Mouse (Mus musculus) cerebellum, postnatal 14 days (tissue): ENCODE data around the gene Mier1.
A peak's percentile ranks its signal among the peaks of the same experiment; 100 is the strongest.

Source experiments
- DNase-seq, 2 experiments: peaks; one replicate each; pipeline ENCODE4 v3.0.0; 2021; ENCODE audit warnings: mixed read lengths in 2 of 2

Mier1 gene

DNA sequence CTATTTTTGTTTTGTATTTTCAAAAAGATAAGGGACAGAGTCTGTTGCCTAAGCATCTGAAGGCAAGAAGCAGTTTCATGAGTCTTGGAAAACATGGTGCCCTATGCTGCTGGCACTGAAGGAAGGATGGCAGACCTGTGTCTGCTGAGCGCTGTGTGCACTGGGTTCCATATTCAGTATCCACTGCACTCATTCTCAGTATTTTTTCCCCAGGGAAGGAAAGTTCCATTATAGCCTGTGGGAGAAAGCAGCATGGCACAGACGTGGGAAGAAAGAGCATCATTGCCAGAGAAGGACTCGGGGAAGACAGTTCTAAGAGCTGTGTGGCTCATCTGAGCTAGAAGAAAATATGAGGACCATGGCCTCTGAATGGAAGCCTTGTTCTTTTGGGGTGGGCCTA is 57.1 kb downstream of the Mier1 start:
- no peak for DNase-seq

- no peak for DNase-seq
Measured at GRCm38 (mm10) chr4:103173507-103173906, 59.3 kb downstream of the Mier1 start.

- DNase-seq: peak; percentile 16 to 33
Measured at GRCm38 (mm10) chr4:103174001-103174400, 59.8 kb downstream of the Mier1 start.

DNA sequence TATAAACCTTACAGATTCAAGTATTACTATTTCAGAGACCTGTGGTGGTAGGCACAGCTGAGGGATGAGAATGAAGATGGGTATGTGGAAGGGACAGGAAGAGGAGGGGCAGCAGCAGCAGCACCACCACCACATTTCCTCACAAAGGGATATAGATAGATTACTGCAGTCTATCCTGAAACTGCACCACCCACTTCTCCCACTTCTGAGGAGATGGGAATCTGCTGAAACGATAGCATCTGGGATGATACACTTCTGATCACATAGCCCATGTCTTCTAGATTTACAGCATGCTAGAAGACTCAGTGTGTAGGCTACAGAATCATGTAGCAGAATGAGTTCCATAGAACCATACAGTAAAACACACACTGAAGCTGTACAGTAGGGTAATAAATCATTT is 63.5 kb downstream of the Mier1 start:
- no peak for DNase-seq

DNA sequence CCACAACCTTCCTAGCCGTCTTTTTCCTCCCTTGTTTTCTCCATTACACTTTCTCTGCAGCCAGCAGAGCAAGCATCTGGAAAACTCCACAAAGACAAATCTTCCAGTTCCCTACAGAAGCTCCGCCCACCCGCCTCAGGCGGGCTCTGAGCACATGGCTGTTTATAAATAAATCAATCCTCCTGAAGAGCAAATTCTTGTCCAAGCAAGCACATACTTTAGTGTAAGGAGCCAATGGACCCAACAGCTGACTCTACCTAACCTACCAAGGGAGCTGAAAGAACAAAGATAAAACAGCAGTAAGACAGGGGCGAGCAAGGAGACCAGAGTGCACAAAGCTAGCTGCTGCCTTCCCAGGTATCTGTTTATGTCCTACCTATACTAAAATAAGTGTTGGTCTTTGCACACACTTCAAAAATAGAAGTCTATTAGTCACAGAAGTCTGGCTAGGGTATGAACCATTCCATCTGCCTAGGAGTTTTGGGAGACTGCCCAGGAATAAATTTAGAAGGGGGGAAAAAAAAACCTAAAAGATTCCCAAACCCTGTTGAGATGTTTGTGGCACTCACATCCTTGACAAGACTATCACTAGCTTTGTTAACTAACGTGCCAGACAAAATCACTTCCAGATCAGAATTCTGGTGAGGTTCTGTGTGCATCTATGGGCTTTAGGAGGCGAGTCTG is 64.6 kb downstream of the Mier1 start:
- DNase-seq: no peak

DNA sequence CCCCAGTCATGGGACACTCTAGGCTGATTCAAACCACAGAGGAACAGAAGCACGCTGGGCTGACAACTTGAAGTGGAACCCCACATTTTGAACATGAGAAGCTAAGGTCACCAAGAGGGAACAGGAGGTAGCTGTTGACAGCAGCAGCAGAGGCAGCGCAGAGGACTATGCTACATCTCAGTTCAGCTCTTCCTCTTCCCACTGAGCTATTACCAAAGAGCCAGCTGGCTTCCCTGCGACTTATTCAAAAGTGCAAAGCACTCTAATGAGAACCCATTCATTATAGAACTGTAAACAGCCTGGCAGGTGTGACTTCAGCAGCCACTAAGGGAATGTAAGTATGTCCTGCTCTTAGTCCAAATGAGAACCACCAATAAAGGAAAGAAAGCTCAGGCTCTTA is 65.4 kb downstream of the Mier1 start:
- no peak for DNase-seq

DNA sequence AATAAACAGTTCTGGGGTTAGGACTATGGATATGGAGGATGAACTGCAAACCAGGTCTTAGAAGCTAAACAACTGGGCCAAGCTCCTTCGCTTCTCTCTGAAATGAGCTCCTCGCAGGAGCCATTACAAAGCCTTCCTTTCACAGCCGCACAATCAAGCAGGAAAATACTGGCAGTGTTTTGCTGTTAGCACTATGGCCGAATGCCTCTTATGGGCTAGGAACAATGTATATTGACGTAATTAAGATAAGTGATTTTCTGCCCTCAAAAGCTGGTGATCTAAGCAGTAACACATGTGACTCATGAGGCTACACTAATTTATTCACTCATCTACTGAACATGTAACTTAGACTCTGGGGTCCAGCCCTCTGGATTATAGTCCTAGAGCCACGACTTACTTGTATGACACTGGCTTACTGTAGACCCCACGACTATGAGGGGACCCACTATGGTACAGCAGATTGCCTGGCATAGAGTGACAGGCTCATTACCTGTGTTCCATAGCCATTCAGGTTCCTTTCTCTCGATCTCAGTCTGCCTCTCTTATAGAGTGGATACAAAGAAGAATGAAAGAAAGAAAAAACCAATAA is 66.2 kb downstream of the Mier1 start:
- no peak for DNase-seq

DNA sequence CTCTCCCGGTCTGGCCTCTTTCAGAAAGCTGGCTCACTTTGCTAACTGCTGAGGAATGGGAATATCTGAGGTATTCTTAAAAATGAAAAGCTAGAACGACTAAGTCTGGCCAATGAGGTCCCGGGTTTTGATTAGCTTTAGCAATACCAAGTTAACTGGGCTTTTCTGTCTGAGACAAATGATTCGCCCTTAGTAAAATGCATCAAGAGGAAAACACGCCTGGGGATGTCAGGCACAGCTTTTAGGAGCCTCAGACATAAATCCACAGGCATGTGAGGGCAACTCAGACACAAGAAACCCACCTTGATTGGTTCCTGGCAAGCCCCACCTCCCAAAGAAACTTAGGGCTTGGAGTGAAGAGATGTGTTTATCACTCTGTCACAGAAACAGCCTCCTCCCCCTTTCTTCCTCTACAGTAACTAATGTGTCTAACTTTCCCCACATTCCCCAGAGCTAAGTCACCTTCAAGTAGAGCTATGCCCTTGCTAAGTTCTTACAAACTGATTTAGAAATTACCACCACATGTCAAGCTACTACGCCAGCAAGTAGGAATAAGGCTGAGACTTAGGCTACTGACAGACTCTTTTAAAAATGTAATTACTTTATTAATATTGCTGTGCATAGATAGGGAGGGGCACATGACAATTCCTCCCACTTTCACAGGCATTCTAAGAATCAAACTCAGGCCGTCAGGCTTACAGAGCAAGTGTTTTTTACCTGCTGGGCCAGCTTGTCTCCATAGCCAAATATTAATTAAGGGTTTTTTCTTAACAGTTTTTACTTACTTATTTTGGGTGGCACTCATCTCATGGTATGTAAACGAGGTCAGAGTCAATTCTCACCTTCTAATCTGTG is 74.8 kb downstream of the Mier1 start:
- no peak for DNase-seq

DNA sequence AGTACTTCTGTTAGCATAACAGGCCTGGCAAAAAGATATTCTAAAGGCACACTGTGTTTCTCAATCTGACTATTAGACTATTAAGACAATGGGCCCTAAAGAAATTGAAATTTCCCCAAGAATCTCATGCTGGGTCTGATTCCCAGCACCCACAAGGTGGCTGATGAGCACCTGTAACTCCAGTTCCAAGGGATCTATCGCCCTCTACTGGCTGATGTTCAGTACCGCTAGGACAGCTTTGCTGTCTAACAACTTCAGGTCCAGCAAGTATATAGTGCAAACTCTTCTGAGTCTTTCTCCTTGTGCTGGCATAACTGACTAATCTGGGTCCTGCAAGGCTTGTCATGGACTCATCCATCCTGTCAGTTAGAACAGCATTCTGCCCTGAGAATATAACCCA is 78.2 kb downstream of the Mier1 start:
- no peak for DNase-seq

DNA sequence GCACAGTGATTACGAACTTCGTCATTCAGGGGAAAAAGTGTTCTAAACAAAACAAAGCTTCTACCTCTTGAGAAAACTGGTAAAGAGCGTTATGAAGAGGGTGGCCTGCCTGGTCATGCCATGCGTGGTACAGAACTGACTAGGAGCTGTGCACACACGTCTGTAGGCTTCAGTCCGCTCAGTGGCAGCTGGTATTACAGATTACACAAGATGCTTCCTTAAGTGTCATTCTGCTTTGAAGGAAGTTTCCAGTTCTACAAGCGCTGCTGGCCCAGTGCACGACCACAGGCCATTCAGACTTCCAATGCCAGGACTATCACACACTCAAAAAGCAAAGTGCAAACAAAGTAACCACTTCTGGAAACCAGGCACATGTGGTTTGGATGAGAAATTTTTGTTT is 83.2 kb downstream of the Mier1 start:
- no peak for DNase-seq

DNA sequence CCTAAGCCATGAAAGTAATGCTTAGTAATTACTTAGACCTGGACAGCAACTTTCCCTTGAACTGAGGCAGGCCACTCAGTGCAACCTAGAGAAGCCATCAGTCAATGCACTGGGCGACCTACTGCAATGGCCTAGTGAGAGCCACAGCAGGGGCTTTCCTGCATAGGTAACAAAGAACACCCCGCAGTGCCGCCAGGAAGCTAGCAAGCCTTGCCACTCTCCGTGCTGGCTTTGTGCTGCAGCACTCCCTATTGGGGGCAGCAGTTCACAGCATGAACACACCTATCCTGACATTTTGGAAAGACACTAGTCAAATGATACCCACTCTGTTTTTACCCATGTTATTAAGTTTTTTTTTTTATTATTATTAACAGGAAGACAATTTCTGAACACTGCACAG is 84.9 kb downstream of the Mier1 start:
- no peak for DNase-seq

- DNase-seq: peak; percentile 24 to 36
Measured at GRCm38 (mm10) chr4:103200046-103200445, 85.9 kb downstream of the Mier1 start.

GRCm38 (mm10) chr4:103203646-103204045 is 89.5 kb downstream of the Mier1 start:
- DNase-seq: no peak

DNA sequence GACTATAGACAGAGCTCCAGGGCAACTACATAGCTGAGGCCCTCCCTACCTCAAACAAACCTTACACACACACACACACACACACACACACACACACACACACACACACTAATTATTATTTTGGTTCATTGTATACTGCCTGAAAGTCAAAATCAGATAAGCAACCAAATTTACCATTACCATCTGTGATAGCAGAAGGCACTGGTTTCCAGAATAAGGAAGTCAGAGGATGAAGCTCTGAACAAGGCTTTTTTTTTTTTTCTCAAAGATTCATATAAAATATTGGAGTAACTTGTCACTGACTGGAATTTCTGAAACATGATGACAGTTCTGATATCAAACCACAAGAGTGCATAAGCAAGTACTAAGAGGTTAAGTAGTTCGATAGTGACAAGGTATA is 94.4 kb downstream of the Mier1 start:
- DNase-seq: no peak

DNA sequence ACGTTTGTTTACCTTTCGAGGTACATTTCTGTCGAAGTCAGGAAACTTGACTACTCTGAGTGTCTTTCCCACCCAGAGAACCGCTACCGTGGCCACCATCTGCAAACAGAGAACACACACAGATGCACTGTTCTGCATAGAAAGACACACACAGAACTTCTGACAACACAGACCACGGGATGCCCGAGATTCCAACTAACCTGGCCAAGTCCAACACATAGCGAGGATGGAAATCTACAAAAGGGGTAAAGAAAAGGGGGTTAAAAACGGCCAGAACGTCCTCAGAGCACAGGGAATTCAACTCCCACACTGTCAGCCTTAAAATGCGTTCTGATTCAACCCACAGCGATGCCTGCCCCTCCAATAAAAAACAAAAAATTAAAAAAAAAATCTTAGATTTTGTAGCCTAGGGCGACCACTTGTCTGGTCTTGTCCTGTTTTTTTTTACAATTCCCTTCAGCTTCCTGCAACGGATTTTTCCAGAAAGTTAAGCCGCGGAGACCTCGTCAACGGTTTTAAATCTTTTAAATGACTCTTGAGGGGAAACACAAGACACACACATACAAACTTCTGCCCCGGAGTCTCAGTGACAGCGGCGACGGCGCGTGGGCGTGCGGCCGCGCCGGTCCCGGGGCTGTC is 99.8 kb downstream of the Mier1 start:
- peak; percentile 13 to 31 for DNase-seq

DNA sequence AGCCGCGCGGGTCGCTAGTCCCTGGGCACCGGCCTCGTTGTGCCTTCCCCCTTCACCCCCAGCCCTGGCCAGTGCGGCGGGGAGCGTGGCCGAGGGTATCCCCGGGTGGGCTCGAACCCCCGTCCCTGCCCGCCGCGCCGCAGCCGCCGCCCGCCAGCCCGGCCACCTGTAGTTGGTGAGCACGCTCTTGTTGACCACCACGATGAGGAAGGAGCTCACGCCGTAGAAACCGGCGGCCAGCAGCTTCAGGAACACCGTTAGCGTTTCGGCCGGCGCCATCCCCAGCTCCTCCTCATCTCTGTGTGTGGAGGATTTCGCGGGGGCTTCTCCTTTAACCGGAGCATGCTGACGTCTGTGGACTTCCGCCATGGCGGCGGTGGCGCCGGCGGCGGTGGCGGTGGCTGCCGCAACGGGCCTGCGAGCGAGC is 100.3 kb downstream of the Mier1 start:
- peak; percentile 81 to 88 for DNase-seq
